Mouse (Mus musculus) cerebellum, postnatal 4 days (tissue): ENCODE results near the gene Olfr823.
"Not testable (repeated sequence)": the region's sequence is repeated elsewhere in the genome, so short reads cannot be mapped to it uniquely, and the experiment has no call there.

ENCODE experiments used
- DNase-seq, 2 experiments: peaks; one replicate each; pipeline ENCODE4 v3.0.0; 2022; ENCODE audit warnings: low spot score in 2 of 2, mixed read lengths in 1 of 2

Olfr823 gene

GRCm38 (mm10) chr10:130115283-130115682 is at the start of gene Olfr823:
TSS of gene Olfr823 (minus strand) at chr10:130115383.
- not testable (repeated sequence) for DNase-seq

- no peak for DNase-seq
Observed at GRCm38 (mm10) chr10:130144121-130144520, 28.9 kb upstream of the Olfr823 start.

- not testable (repeated sequence) for DNase-seq
Observed at GRCm38 (mm10) chr10:130142481-130142880, 27.3 kb upstream of the Olfr823 start.

GRCm38 (mm10) chr10:130134811-130135210 is 19.6 kb upstream of the Olfr823 start:
- no peak for DNase-seq

GRCm38 (mm10) chr10:130129900-130130299 is 14.7 kb upstream of the Olfr823 start, which contains the start of gene Olfr824:
TSS of gene Olfr824 (minus strand) at chr10:130130000.
- DNase-seq, result not testable (repeated sequence)

- DNase-seq, result not testable (repeated sequence)
Observed at GRCm38 (mm10) chr10:130116045-130116444, 862 bp upstream of the Olfr823 start.

GRCm38 (mm10) chr10:130096104-130096503 is 19.1 kb downstream of the Olfr823 start:
- no peak for DNase-seq

- peak; percentile 58 to 69 for DNase-seq
Observed at GRCm38 (mm10) chr10:130092838-130093440, 22.2 kb downstream of the Olfr823 start.

GRCm38 (mm10) chr10:130070910-130071309 is 44.3 kb downstream of the Olfr823 start, which contains the start of gene Olfr822:
TSS of gene Olfr822 (plus strand) at chr10:130071210.
- DNase-seq, result no peak
